Mouse (Mus musculus): ENCODE results near the gene Cwc27. TPM values are rescaled to one million over a fixed set of nuclear protein-coding genes. Genes with fewer than 3 reads are reported as not detected.

Cwc27 gene
- polyA plus RNA-seq, 2 experiments: 14.9 to 24.4 TPM

- DNase-seq (ENCODE audit: low spot score) (no peak), ATAC-seq (ENCODE audit: low FRiP score, low read depth) (no peak)
- Histone ChIP-seq H3K9ac (ENCODE audit: low read depth, low read length, severe bottlenecking) (no peak overlapping the region), H3K4me3 (replicated peaks; ENCODE audit: low read length) (no peak overlapping the region), H3K9me3 (ENCODE audit: control insufficient read depth, low read length) (no peaks in the 10 kb centered on the region), H3K4me1 (ENCODE audit: control insufficient read depth, insufficient read depth, low read length) (no peaks in the 10 kb centered on the region), H3K27ac (replicated peaks; ENCODE audit: low read depth, low read length) (no peak overlapping the region), H3K27me3 (ENCODE audit: control insufficient read depth, insufficient read depth, low read length) (no peaks in the 10 kb centered on the region), H3K4me2 (replicated peaks; ENCODE audit: low read depth, low read length, severe bottlenecking) (no peak overlapping the region), H3K36me3 (ENCODE audit: control insufficient read depth, insufficient read depth, low read length) (no peaks in the 10 kb centered on the region)
- TF ChIP-seq POLR2A (IDR thresholded peaks at IDR 0.05; ENCODE audit: borderline replicate concordance, extremely low read depth, insufficient read depth, insufficient read length): no peak
- 79% methylated on average over 6 of the region's 6 CpGs for WGBS
These were observed 214.7 kb downstream of the Cwc27 start for GRCm38 (mm10) chr13:104602197-104602596.

GRCm38 (mm10) chr13:104601783-104602182 is 215.2 kb downstream of the Cwc27 start:
- WGBS: 79% methylated on average over 3 of the region's 3 CpGs
- TF ChIP-seq POLR2A (IDR thresholded peaks at IDR 0.05; ENCODE audit: borderline replicate concordance, extremely low read depth, insufficient read depth, insufficient read length): no peak

GRCm38 (mm10) chr13:104596199-104596598 is 220.7 kb downstream of the Cwc27 start:
- ATAC-seq (ENCODE audit: low FRiP score, low read depth): no peak
- Histone ChIP-seq H3K9me3 (ENCODE audit: control insufficient read depth, low read length) (no peaks in the 10 kb centered on the region), H3K27me3 (ENCODE audit: control insufficient read depth, insufficient read depth, low read length) (no peaks in the 10 kb centered on the region), H3K4me3 (replicated peaks; ENCODE audit: low read length) (no peak overlapping the region), H3K4me2 (replicated peaks; ENCODE audit: low read depth, low read length, severe bottlenecking) (no peak overlapping the region), H3K27ac (replicated peaks; ENCODE audit: low read depth, low read length) (no peak overlapping the region), H3K4me1 (ENCODE audit: control insufficient read depth, insufficient read depth, low read length) (no peaks in the 10 kb centered on the region), H3K36me3 (ENCODE audit: control insufficient read depth, insufficient read depth, low read length) (no peaks in the 10 kb centered on the region), H3K9ac (ENCODE audit: low read depth, low read length, severe bottlenecking) (no peak overlapping the region)
- TF ChIP-seq POLR2A (IDR thresholded peaks at IDR 0.05; ENCODE audit: borderline replicate concordance, extremely low read depth, insufficient read depth, insufficient read length): no peak
- DNase-seq (ENCODE audit: low spot score): no peak
- WGBS: 88% methylated on average over 4 of the region's 4 CpGs

More at GRCm38 (mm10) chr13:104601783-104602182, 215.2 kb downstream of the Cwc27 start:
- no peak overlapping the region for H3K9ac ChIP-seq (ENCODE audit: low read depth, low read length, severe bottlenecking)
- no peaks in the 10 kb centered on the region for H3K36me3 ChIP-seq (ENCODE audit: control insufficient read depth, insufficient read depth, low read length)
- no peak for DNase-seq (ENCODE audit: low spot score)
- no peaks in the 10 kb centered on the region for H3K4me1 ChIP-seq (ENCODE audit: control insufficient read depth, insufficient read depth, low read length)
- no peak overlapping the region for H3K4me2 ChIP-seq (replicated peaks; ENCODE audit: low read depth, low read length, severe bottlenecking)
- ATAC-seq (ENCODE audit: low FRiP score, low read depth): no peak
- H3K27ac ChIP-seq (replicated peaks; ENCODE audit: low read depth, low read length): no peak overlapping the region
- no peaks in the 10 kb centered on the region for H3K27me3 ChIP-seq (ENCODE audit: control insufficient read depth, insufficient read depth, low read length)
- no peak overlapping the region for H3K4me3 ChIP-seq (replicated peaks; ENCODE audit: low read length)
- no peaks in the 10 kb centered on the region for H3K9me3 ChIP-seq (ENCODE audit: control insufficient read depth, low read length)

GRCm38 (mm10) chr13:104594820-104595351 is 222.1 kb downstream of the Cwc27 start:
- no peaks in the 10 kb centered on the region for H3K36me3 ChIP-seq (ENCODE audit: control insufficient read depth, insufficient read depth, low read length)
- peaks cover 5% of the 10 kb centered on the region; the same call in 1 of the 2 replicates for H3K4me1 ChIP-seq (ENCODE audit: control insufficient read depth, insufficient read depth, low read length)
- 66% methylated on average over 4 of the region's 4 CpGs for WGBS
- no peak for ATAC-seq (ENCODE audit: low FRiP score, low read depth)
- H3K9me3 ChIP-seq (ENCODE audit: control insufficient read depth, low read length): no peaks in the 10 kb centered on the region
- no peak overlapping the region for H3K4me2 ChIP-seq (replicated peaks; ENCODE audit: low read depth, low read length, severe bottlenecking)
- TF ChIP-seq POLR2A (IDR thresholded peaks at IDR 0.05; ENCODE audit: borderline replicate concordance, extremely low read depth, insufficient read depth, insufficient read length): no peak
- H3K4me3 ChIP-seq (replicated peaks; ENCODE audit: low read length): no peak overlapping the region
- DNase-seq (ENCODE audit: low spot score): no peak
- no peaks in the 10 kb centered on the region for H3K27me3 ChIP-seq (ENCODE audit: control insufficient read depth, insufficient read depth, low read length)
- no peak overlapping the region for H3K27ac ChIP-seq (replicated peaks; ENCODE audit: low read depth, low read length)
- H3K9ac ChIP-seq (ENCODE audit: low read depth, low read length, severe bottlenecking): no peak overlapping the region

- Histone ChIP-seq H3K9ac (ENCODE audit: low read depth, low read length, severe bottlenecking) (no peak overlapping the region), H3K4me2 (replicated peaks; ENCODE audit: low read depth, low read length, severe bottlenecking) (no peak overlapping the region), H3K27ac (replicated peaks; ENCODE audit: low read depth, low read length) (no peak overlapping the region), H3K4me1 (ENCODE audit: control insufficient read depth, insufficient read depth, low read length) (peaks cover 7% of the 10 kb centered on the region; the same call in 1 of the 2 replicates), H3K9me3 (ENCODE audit: control insufficient read depth, low read length) (no peaks in the 10 kb centered on the region), H3K27me3 (ENCODE audit: control insufficient read depth, insufficient read depth, low read length) (no peaks in the 10 kb centered on the region), H3K36me3 (ENCODE audit: control insufficient read depth, insufficient read depth, low read length) (no peaks in the 10 kb centered on the region), H3K4me3 (replicated peaks; ENCODE audit: low read length) (no peak overlapping the region)
- ATAC-seq (ENCODE audit: low FRiP score, low read depth) (no peak), DNase-seq (ENCODE audit: low spot score) (no peak)
- no peak for TF ChIP-seq POLR2A (IDR thresholded peaks at IDR 0.05; ENCODE audit: borderline replicate concordance, extremely low read depth, insufficient read depth, insufficient read length)
- WGBS: 76% methylated on average over 7 of the region's 7 CpGs
These were observed 226.0 kb downstream of the Cwc27 start for GRCm38 (mm10) chr13:104590931-104591330.
